Mouse (Mus musculus) G1E (cell line): ENCODE data around the gene Abr. TPM values are rescaled to one million over a fixed set of nuclear protein-coding genes. Genes with fewer than 3 reads are reported as not detected.
A peak's percentile ranks its signal among the peaks of the same experiment; 100 is the strongest.

Experiments used
- ATAC-seq: 2 replicates; pipeline ENCODE4 v1.8.0; 2016; ENCODE audit warnings: mild to moderate bottlenecking; ENCODE audit not compliant: insufficient number of reproducible peaks, poor library complexity, low FRiP score, severe bottlenecking; ENCODE audit errors: extremely low read depth
- DNase-seq: peaks from one replicate; pipeline ENCODE4 v3.0.0; 2012; ENCODE audit warnings: low spot score
- H3K27me3 ChIP-seq: 2 replicates; pipeline ENCODE4 v1.6.1; 2012; ENCODE audit warnings: mild to moderate bottlenecking, low read length, inconsistent platforms; ENCODE audit not compliant: insufficient read depth
- H3K36me3 ChIP-seq: replicated peaks from 2 replicates; pipeline ENCODE3; 2012; ENCODE audit warnings: mild to moderate bottlenecking, inconsistent platforms
- H3K4me1 ChIP-seq: 2 replicates; pipeline ENCODE4 v1.6.1; 2012; ENCODE audit warnings: low read depth, low read length, inconsistent platforms, mixed read lengths; ENCODE audit not compliant: insufficient read depth
- H3K4me3 ChIP-seq: 2 replicates; pipeline ENCODE4 v1.5.1; 2012; ENCODE audit warnings: low read depth, mild to moderate bottlenecking, inconsistent platforms, low read length, moderate library complexity, mixed read lengths
- H3K9me3 ChIP-seq: replicated peaks from 2 replicates; pipeline ENCODE4 v1.6.1; 2012; ENCODE audit warnings: inconsistent platforms
- CTCF ChIP-seq: IDR thresholded peaks from 2 replicates; pipeline ENCODE4 v1.5.1; 2012; ENCODE audit warnings: low read depth, low read length, inconsistent platforms, mixed read lengths
- GATA1 ChIP-seq: IDR thresholded peaks from 2 replicates; pipeline ENCODE4 v1.6.1; 2012; ENCODE audit warnings: borderline replicate concordance, low read length, inconsistent platforms, mixed read lengths
- GATA2 ChIP-seq: IDR thresholded peaks from 2 replicates; pipeline ENCODE4 v1.6.1; 2012; ENCODE audit warnings: low read depth, low read length, inconsistent platforms, borderline replicate concordance
- POLR2AphosphoS5 ChIP-seq: IDR thresholded peaks from 2 replicates; pipeline ENCODE4 v1.6.1; 2012; ENCODE audit warnings: low read depth, low read length, inconsistent platforms; ENCODE audit not compliant: insufficient replicate concordance
- TAL1 ChIP-seq: conservative IDR thresholded peaks from 2 replicates; pipeline ENCODE4 v1.6.1; 2012; ENCODE audit warnings: low read depth, low read length, inconsistent platforms, mixed read lengths
- polyA plus RNA-seq: library from polyadenylated mRNA; stranded (reverse); fragments of >175 nt; gene quantifications from 2 replicates; pipeline ENCODE4 v1.2.3, GENCODE M21; 2012
- total RNA-seq, 2 experiments: library from RNA; stranded (forward) in 1 of 2; stranded (reverse) in 1 of 2; fragments of 200-1000 nt in 1 of 2; fragments of >200 nt in 1 of 2; fragmentation: Nextera tagmentation in 1 of 2; gene quantifications; 2 replicates each; pipeline ENCODE4 v1.2.3; 2014 to 2017

Gene Abr
- total and polyA plus RNA-seq, 3 experiments = 0.82 TPM; not detected in 2

GRCm38 (mm10) chr11:76588632-76589485 is 33.3 kb downstream of the Abr start:
- Histone ChIP-seq H3K9me3 (0 out of 2 replicates have a peak, but pooled peaks cover 2% of the 10 kb centered on the region), H3K4me3 (no peak overlapping the region), H3K36me3 (no peaks in the 10 kb centered on the region), H3K4me1 (no peaks in the 10 kb centered on the region), H3K27me3 (peaks cover 17% of the 10 kb centered on the region)
- no peak for ATAC-seq
- no peak for TF ChIP-seq GATA2
- TF ChIP-seq TAL1 = no peak
- no peak for TF ChIP-seq GATA1
- TF ChIP-seq POLR2AphosphoS5 = no peak
- no peak for TF ChIP-seq CTCF
- no peak for DNase-seq

- no peak for DNase-seq
- H3K4me1 ChIP-seq = no peaks in the 10 kb centered on the region
- peaks cover 19% of the 10 kb centered on the region for H3K27me3 ChIP-seq
- ATAC-seq = no peak
- H3K36me3 ChIP-seq = no peaks in the 10 kb centered on the region
- no peak overlapping the region for H3K4me3 ChIP-seq
- TF ChIP-seq POLR2AphosphoS5 = no peak
- TF ChIP-seq CTCF = no peak
- TF ChIP-seq GATA1 = no peak
- TF ChIP-seq TAL1 = no peak
- no peak for TF ChIP-seq GATA2
- 0 out of 2 replicates have a peak, but pooled peaks cover 2% of the 10 kb centered on the region for H3K9me3 ChIP-seq
These were observed 34.1 kb downstream of the Abr start for GRCm38 (mm10) chr11:76588032-76588431.

GRCm38 (mm10) chr11:76587333-76587732 is 34.8 kb downstream of the Abr start:
- no peak overlapping the region for H3K4me3 ChIP-seq
- 0 out of 2 replicates have a peak, but pooled peaks cover 2% of the 10 kb centered on the region for H3K9me3 ChIP-seq
- H3K36me3 ChIP-seq = no peaks in the 10 kb centered on the region
- no peak for ATAC-seq
- H3K27me3 ChIP-seq = peaks cover 19% of the 10 kb centered on the region
- no peak for TF ChIP-seq POLR2AphosphoS5
- TF ChIP-seq GATA2 = no peak
- no peak for TF ChIP-seq CTCF
- TF ChIP-seq TAL1 = no peak
- TF ChIP-seq GATA1 = no peak
- no peak for DNase-seq
- H3K4me1 ChIP-seq = no peaks in the 10 kb centered on the region

GRCm38 (mm10) chr11:76586119-76586518 is 36.0 kb downstream of the Abr start:
- TF ChIP-seq GATA1 (no peak), GATA2 (no peak), TAL1 (no peak), POLR2AphosphoS5 (no peak), CTCF (no peak)
- Histone ChIP-seq H3K9me3 (0 out of 2 replicates have a peak, but pooled peaks cover 2% of the 10 kb centered on the region), H3K27me3 (peaks cover 19% of the 10 kb centered on the region), H3K4me3 (no peak overlapping the region), H3K36me3 (no peaks in the 10 kb centered on the region), H3K4me1 (no peaks in the 10 kb centered on the region)
- DNase-seq (no peak), ATAC-seq (no peak)

GRCm38 (mm10) chr11:76577588-76578257 is 44.4 kb downstream of the Abr start:
- DNase-seq (peak; percentile 50), ATAC-seq (no peak)
- peak; percentile 71 for TF ChIP-seq CTCF
- TF ChIP-seq TAL1 = no peak
- TF ChIP-seq GATA1 = no peak
- no peak for TF ChIP-seq POLR2AphosphoS5
- TF ChIP-seq GATA2 = no peak
- no peaks in the 10 kb centered on the region for H3K4me1 ChIP-seq
- no peaks in the 10 kb centered on the region for H3K9me3 ChIP-seq
- H3K4me3 ChIP-seq = no peak overlapping the region
- H3K36me3 ChIP-seq = no peaks in the 10 kb centered on the region
- H3K27me3 ChIP-seq = peaks cover 3% of the 10 kb centered on the region; the same call in 1 of the 2 replicates
